Mouse (Mus musculus): ENCODE data around the gene Ccdc122.

- TF ChIP-seq CTCF (IDR thresholded peaks at IDR 0.05; ENCODE audit: control insufficient read depth, insufficient read depth, insufficient replicate concordance, low read depth, low read length): no peak
- TF ChIP-seq POLR2A (IDR thresholded peaks at IDR 0.05; ENCODE audit: control insufficient read depth, low read depth, low read length): no peak
Observed at GRCm38 (mm10) chr14:77008238-77008637, 28.3 kb upstream of the Ccdc122 start.
